15 mouse cellular contexts compared by ENCODE assay signal in genomic region chr5:115734570-115734969, GRCm38 (mm10). TPM values are rescaled to one million over a fixed set of nuclear protein-coding genes. Genes with fewer than 3 reads are reported as not detected.
DNase-seq lines count a peak whose midpoint lies in the region; ATAC-seq and TF ChIP-seq lines count a peak whose summit lies in the region.
"Had no signal": no experiment of that assay in that cellular context is flagged by ENCODE, and none has a peak within 500 bp of the region (broad histone marks: within the 10 kb centered on the region; RNA-seq: fewer than 3 reads in every experiment).

No protein-coding gene starts in this region.

- no peak overlapping the region for H3K4me3 ChIP-seq in hindbrain, postnatal 0 days (ENCODE audit: low read length)
- no peak overlapping the region for H3K4me3 ChIP-seq in hindbrain, embryonic 11.5 days (ENCODE audit: low read depth, low read length)
- H3K4me3 ChIP-seq in MEL (ENCODE audit: control insufficient read depth in 1 of 2, insufficient read depth in 1 of 2, low read depth in 2 of 2, low read length in 2 of 2): no peak overlapping the region
- H3K4me3 ChIP-seq: hindbrain, embryonic 15.5 days had no signal

- 82% methylated on average over 2 of the region's 2 CpGs for WGBS in hindbrain, postnatal 0 days
- WGBS in hindbrain, embryonic 11.5 days: 80% methylated on average over 2 of the region's 2 CpGs

- H3K4me1 ChIP-seq in hindbrain, postnatal 0 days (ENCODE audit: insufficient read depth, low read length): peaks cover 4% of the 10 kb centered on the region; the same call in 1 of the 2 replicates
- no peaks in the 10 kb centered on the region for H3K4me1 ChIP-seq in hindbrain, embryonic 11.5 days (replicated peaks; ENCODE audit: control insufficient read depth, insufficient read depth, low read length)
- H3K4me1 ChIP-seq in MEL (ENCODE audit: control insufficient read depth in 1 of 2, insufficient read depth in 2 of 2, low read length in 2 of 2): peaks cover 0 to 2% of the 10 kb centered on the region in 2 experiments; a peak in 1 of 4 replicates

- no peaks in the 10 kb centered on the region for H3K9me3 ChIP-seq in hindbrain, postnatal 0 days (ENCODE audit: low read length)
- H3K9me3 ChIP-seq in hindbrain, embryonic 11.5 days (ENCODE audit: control insufficient read depth, low read length): no peaks in the 10 kb centered on the region
- no peaks in the 10 kb centered on the region for H3K9me3 ChIP-seq in MEL (replicated peaks; ENCODE audit: insufficient read depth, low read length)
- H3K9me3 ChIP-seq: hindbrain, embryonic 15.5 days had no signal

- H3K27ac ChIP-seq in hindbrain, postnatal 0 days: no peak overlapping the region
- no peak overlapping the region for H3K27ac ChIP-seq in hindbrain, embryonic 11.5 days (ENCODE audit: low read depth, low read length)
- no peak overlapping the region for H3K27ac ChIP-seq in MEL (ENCODE audit: control insufficient read depth, low read depth, low read length)
- H3K27ac ChIP-seq: hindbrain, embryonic 15.5 days had no signal

- H3K79me2 ChIP-seq in MEL (ENCODE audit: control insufficient read depth, insufficient read depth, low read length, poor library complexity): no peaks in the 10 kb centered on the region; the same call in 1 of the 2 replicates

- TF ChIP-seq EP300 in MEL (IDR thresholded peaks at IDR 0.05; ENCODE audit: low read depth in 1 of 2, low read length in 2 of 2): no peak

- ATAC-seq in hindbrain, postnatal 0 days: no peak
- no peak for ATAC-seq in hindbrain, embryonic 11.5 days (ENCODE audit: low FRiP score)
- no peak for ATAC-seq in erythroid progenitor cell, adult 5-6 weeks (replicated peaks; ENCODE audit: low FRiP score, poor library complexity, severe bottlenecking)

- no peaks in the 10 kb centered on the region for H3K36me3 ChIP-seq in hindbrain, postnatal 0 days (ENCODE audit: insufficient read depth, low read length)
- no peaks in the 10 kb centered on the region for H3K36me3 ChIP-seq in hindbrain, embryonic 11.5 days (ENCODE audit: control insufficient read depth, insufficient read depth, low read length)
- H3K36me3 ChIP-seq in MEL (ENCODE audit: control insufficient read depth in 1 of 2, insufficient read depth in 2 of 2, low read length in 2 of 2): peaks cover 0 to 4% of the 10 kb centered on the region in 2 experiments; a peak in 2 of 4 replicates
- H3K36me3 ChIP-seq: hindbrain, embryonic 15.5 days had no signal

- TF ChIP-seq POLR2A in MEL (IDR thresholded peaks at IDR 0.05; ENCODE audit: control insufficient read depth in 1 of 2, insufficient read depth in 1 of 2, low read depth in 1 of 2, low read length in 2 of 2, poor library complexity in 1 of 2): no peak

- H3K27me3 ChIP-seq in hindbrain, postnatal 0 days (ENCODE audit: insufficient read depth, low read length): no peaks in the 10 kb centered on the region
- H3K27me3 ChIP-seq in hindbrain, embryonic 11.5 days (ENCODE audit: control insufficient read depth, insufficient read depth, low read length): peaks cover 2% of the 10 kb centered on the region; the same call in 1 of the 2 replicates
- H3K27me3 ChIP-seq in MEL (ENCODE audit: control insufficient read depth in 1 of 2, insufficient read depth in 2 of 2, low read length in 2 of 2): peaks cover 0 to 3% of the 10 kb centered on the region in 2 experiments; a peak in 2 of 4 replicates
- H3K27me3 ChIP-seq: hindbrain, embryonic 15.5 days had no signal

- peak; percentile 48 for DNase-seq in hindbrain, postnatal 0 days (ENCODE audit: low spot score)
- no peak for DNase-seq in hindbrain, embryonic 11.5 days (ENCODE audit: low spot score)
- DNase-seq in 416B (ENCODE audit: low read depth): peak; percentile 66
- DNase-seq in MEL (ENCODE audit: low read depth, low spot score): peak; percentile 69
- peak; percentile 15 for DNase-seq in embryo, embryonic 11 days
- DNase-seq in adrenal gland, adult 8-10 months: no peak
- DNase-seq in kidney, postnatal 25 days: no peak
- DNase-seq: cerebellum, adult 18-20 months; heart, adult 18-20 months; kidney, postnatal 10 days; lung, adult 2 months; right cerebral cortex, postnatal 14 days; thymus, adult 2 months had no signal

- peak; percentile 48 for TF ChIP-seq CTCF in hindbrain, postnatal 0 days (IDR thresholded peaks at IDR 0.05; ENCODE audit: low read depth)
- TF ChIP-seq CTCF in MEL (IDR thresholded peaks at IDR 0.05 in 2 of 3, conservative IDR thresholded peaks at IDR 0.05 in 1 of 3; ENCODE audit: control insufficient read depth in 1 of 3, insufficient read depth in 1 of 3, low read depth in 2 of 3, low read length in 3 of 3, poor library complexity in 1 of 3, severe bottlenecking in 1 of 3): peak in 2 of 3 experiments; percentile 27 to 38; a peak in 4 of 6 replicates

- H3K9ac ChIP-seq in hindbrain, postnatal 0 days (replicated peaks; ENCODE audit: low read length): no peak overlapping the region
- H3K9ac ChIP-seq in hindbrain, embryonic 11.5 days (ENCODE audit: low read depth, low read length): no peak overlapping the region
- H3K9ac ChIP-seq in MEL (ENCODE audit: control insufficient read depth, low read depth, low read length, poor library complexity, severe bottlenecking): no peak overlapping the region
- H3K9ac ChIP-seq: hindbrain, embryonic 15.5 days had no signal

- H3K4me2 ChIP-seq in hindbrain, postnatal 0 days (ENCODE audit: low read depth, low read length): no peak overlapping the region
- H3K4me2 ChIP-seq in hindbrain, embryonic 11.5 days (replicated peaks; ENCODE audit: low read depth, low read length): no peak overlapping the region
- H3K4me2 ChIP-seq: hindbrain, embryonic 15.5 days had no signal

- peak; percentile 6 for TF ChIP-seq RAD21 in MEL (IDR thresholded peaks at IDR 0.05; ENCODE audit: low read depth, low read length)

TF ChIP-seq in MEL, 35 proteins besides CTCF, POLR2A, EP300 and RAD21:
- TF ChIP-seq POLR2AphosphoS5 (IDR thresholded peaks at IDR 0.05; ENCODE audit: borderline replicate concordance, low read depth, low read length) (no peak), JUND (IDR thresholded peaks at IDR 0.05; ENCODE audit: low read depth, low read length) (no peak), TCF12 (IDR thresholded peaks at IDR 0.05; ENCODE audit: low read depth, low read length) (no peak), ZNF384 (IDR thresholded peaks at IDR 0.05; ENCODE audit: low read depth, low read length) (peak; percentile 89), NRF1 (IDR thresholded peaks at IDR 0.05; ENCODE audit: insufficient read depth, low read depth, low read length, poor library complexity, severe bottlenecking) (no peak)
TF ChIP-seq in MEL: peak in this region for 1.

RNA-seq across cellular contexts. Expression of gene Bicdl1, which starts 3.1 kb away (rescaled TPM):
- total RNA-seq in hindbrain, postnatal 0 days (2014; rRNA removed): 124 and 134 TPM in 2 replicates
- polyA plus RNA-seq in hindbrain, postnatal 0 days (2015; fragmentation: Nextera tagmentation; extraction: Ambion mirVana): 28.8 and 31.7 TPM in 2 replicates
- 12.0 and 15.8 TPM in 2 replicates for polyA plus RNA-seq in hindbrain, embryonic 11.5 days (2014; fragmentation: Nextera tagmentation; extraction: Ambion mirVana)
- total RNA-seq in MEL (2012; rRNA removed): 3.5 and 4.2 TPM in 2 replicates
- polyA plus RNA-seq in MEL (2012; ENCODE audit: insufficient read depth in 1 of 2, insufficient read length in 2 of 2, low read depth in 1 of 2, low replicate concordance in 2 of 2, missing spikeins in 1 of 2): 10 to 100 TPM in 1 of 2 experiments, not detected in 1; 13.4 TPM
- total RNA-seq in erythroid progenitor cell, adult 5-6 weeks (2015; ENCODE audit: low replicate concordance): 2.5 TPM in 2 replicates
- 0.64 TPM in 1 of 2 replicates, not detected in the other for total RNA-seq in erythroid progenitor cell, adult 5-6 weeks (2017; ENCODE audit: low replicate concordance)
- total RNA-seq in adrenal gland, adult 8-10 months (2022): 10 to 100 TPM; 11.1 to 18.1 (median 14.6) TPM

Comparison
In these comparisons a context has a peak if more than half of its experiments do, and no peak if none do; other contexts are left out.
1. DNase-seq: peak in hindbrain, postnatal 0 days (single experiment), 416B (single experiment), MEL (single experiment) and embryo, embryonic 11 days (single experiment); none in hindbrain, embryonic 11.5 days (single experiment), adrenal gland, adult 8-10 months (single experiment) and kidney, postnatal 25 days (0 of 2).